Mouse (Mus musculus) midbrain, embryonic 15.5 days (tissue): ENCODE measurements at regions not wholly inside any gene's neighbourhood (a gene's known extent, or its start where the extent isn't known, plus 50 kb on each side); places are given as distances from the start of the nearest gene placed in this dataset.

Experiments used
- ATAC-seq: fragments of 200-750 bp; cut with Nextera tagmentation; replicated peaks from 2 replicates; pipeline ENCODE4 v1.8.0; 2017; ENCODE audit warnings: moderate TSS enrichment
- H3K27ac ChIP-seq: fragments of 300-500 bp; sonication (generic); 2 replicates; pipeline ENCODE4 v1.5.1; 2015; ENCODE audit warnings: mild to moderate bottlenecking, inconsistent platforms
- H3K27me3 ChIP-seq: fragments of 300-500 bp; sonication (generic); replicated peaks from 2 replicates; pipeline ENCODE4 v1.6.1; 2015; ENCODE audit warnings: inconsistent platforms
- H3K36me3 ChIP-seq: fragments of 300-500 bp; sonication (generic); replicated peaks from 2 replicates; pipeline ENCODE4 v1.6.1; 2015; ENCODE audit warnings: inconsistent platforms
- H3K4me1 ChIP-seq: fragments of 300-500 bp; sonication (generic); 2 replicates; pipeline ENCODE4 v1.6.1; 2015; ENCODE audit warnings: inconsistent platforms
- H3K4me2 ChIP-seq: fragments of 300-500 bp; sonication (generic); 2 replicates; pipeline ENCODE4 v1.6.1; 2015; ENCODE audit warnings: inconsistent platforms, mild to moderate bottlenecking, moderate library complexity
- H3K4me3 ChIP-seq: fragments of 300-500 bp; sonication (generic); 2 replicates; pipeline ENCODE4 v1.5.1; 2015; ENCODE audit warnings: mild to moderate bottlenecking, inconsistent platforms
- H3K9ac ChIP-seq: fragments of 300-500 bp; sonication (generic); 2 replicates; pipeline ENCODE4 v1.6.1; 2015; ENCODE audit warnings: mild to moderate bottlenecking, inconsistent platforms
- H3K9me3 ChIP-seq: fragments of 300-500 bp; sonication (generic); 2 replicates; pipeline ENCODE4 v1.6.1; 2016; ENCODE audit warnings: inconsistent platforms
- WGBS: fragments of 180-500 bp; shearing (Covaris S2); methylation state at CpG from one replicate; pipeline ENCODE4 v1.1.7; 2015; ENCODE audit warnings: mixed read lengths; 5-methylcytosine and 5-hydroxymethylcytosine counted together

DNA sequence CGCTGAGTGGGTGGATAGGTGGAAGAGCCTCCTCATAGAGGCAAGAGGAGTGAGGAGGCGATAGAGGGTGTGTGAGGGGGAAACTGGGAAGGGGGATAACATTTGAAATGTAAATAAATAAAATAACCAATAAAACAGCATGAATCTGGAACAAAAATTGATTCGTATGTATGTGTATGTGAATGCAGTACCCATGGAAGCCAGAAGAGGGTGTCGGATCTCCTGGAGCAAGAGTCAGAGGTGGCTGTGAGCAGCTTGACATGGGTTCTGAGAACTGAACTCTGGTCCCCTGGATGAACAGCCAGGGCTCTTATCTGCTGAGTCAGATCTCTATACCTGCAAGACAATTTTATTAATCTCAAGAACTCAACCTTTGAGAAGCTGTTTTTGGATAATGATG lies 81.4 kb downstream of the Tfap2b start:
- no peak overlapping the region for H3K4me2 ChIP-seq
- 82% methylated on average over 4 of the region's 4 CpGs for WGBS
- no peaks in the 10 kb centered on the region for H3K9me3 ChIP-seq
- H3K36me3 ChIP-seq: no peaks in the 10 kb centered on the region
- no peak for ATAC-seq
- no peak overlapping the region for H3K9ac ChIP-seq
- no peaks in the 10 kb centered on the region for H3K27me3 ChIP-seq
- no peak overlapping the region for H3K4me3 ChIP-seq
- H3K27ac ChIP-seq: no peak overlapping the region
- no peaks in the 10 kb centered on the region for H3K4me1 ChIP-seq

DNA sequence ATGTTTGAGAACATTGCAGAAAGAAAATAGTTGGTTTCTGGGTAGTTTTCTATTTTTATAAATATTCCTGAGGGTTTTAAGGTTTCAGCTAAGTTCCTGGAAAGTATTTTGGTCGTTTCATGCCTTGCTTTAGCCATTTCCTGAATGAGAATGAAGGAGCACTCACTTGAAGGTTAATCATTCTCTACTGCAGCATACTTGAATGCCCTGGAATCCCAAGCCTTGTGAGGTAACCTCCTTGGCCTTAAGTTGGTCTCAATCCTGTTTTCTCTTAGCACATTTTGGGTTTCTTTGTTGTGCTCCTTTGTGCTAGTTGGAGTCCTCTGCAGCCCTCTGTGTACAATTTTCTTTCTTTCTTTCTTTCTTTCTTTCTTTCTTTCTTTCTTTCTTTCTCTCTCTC lies 112.9 kb downstream of the Tfap2b start:
- no peak for ATAC-seq
- no peaks in the 10 kb centered on the region for H3K36me3 ChIP-seq
- no peak overlapping the region for H3K27ac ChIP-seq
- no peaks in the 10 kb centered on the region for H3K4me1 ChIP-seq
- no peak overlapping the region for H3K4me3 ChIP-seq
- H3K9ac ChIP-seq: no peak overlapping the region
- H3K4me2 ChIP-seq: no peak overlapping the region
- 39% methylated on average over 1 of the region's 1 CpGs for WGBS
- H3K27me3 ChIP-seq: no peaks in the 10 kb centered on the region
- H3K9me3 ChIP-seq: no peaks in the 10 kb centered on the region

DNA sequence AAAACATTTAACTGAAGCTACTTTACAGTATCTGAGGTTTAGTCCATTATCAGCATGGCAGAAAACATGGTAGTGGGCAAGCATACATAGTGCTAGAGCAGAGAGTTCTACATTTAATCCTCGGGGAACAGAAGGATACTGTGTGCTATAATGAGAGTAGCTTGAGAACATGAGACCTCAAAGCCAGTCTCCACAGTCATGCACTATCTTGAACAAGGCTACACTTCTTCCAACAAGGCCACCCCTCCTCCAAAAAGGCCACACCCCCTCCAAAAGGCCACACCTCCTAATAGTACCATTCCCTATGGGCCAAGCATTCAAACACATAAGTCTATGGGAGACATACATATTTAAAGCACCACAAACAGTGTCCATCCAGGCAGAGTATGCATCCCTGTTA lies 127.3 kb downstream of the Tfap2b start:
- Histone ChIP-seq H3K36me3 (no peaks in the 10 kb centered on the region), H3K4me3 (no peak overlapping the region), H3K4me2 (no peak overlapping the region), H3K9ac (no peak overlapping the region), H3K4me1 (no peaks in the 10 kb centered on the region), H3K9me3 (no peaks in the 10 kb centered on the region), H3K27me3 (no peaks in the 10 kb centered on the region), H3K27ac (no peak overlapping the region)
- WGBS: 89% methylated on average over 1 of the region's 1 CpGs
- ATAC-seq: no peak

DNA sequence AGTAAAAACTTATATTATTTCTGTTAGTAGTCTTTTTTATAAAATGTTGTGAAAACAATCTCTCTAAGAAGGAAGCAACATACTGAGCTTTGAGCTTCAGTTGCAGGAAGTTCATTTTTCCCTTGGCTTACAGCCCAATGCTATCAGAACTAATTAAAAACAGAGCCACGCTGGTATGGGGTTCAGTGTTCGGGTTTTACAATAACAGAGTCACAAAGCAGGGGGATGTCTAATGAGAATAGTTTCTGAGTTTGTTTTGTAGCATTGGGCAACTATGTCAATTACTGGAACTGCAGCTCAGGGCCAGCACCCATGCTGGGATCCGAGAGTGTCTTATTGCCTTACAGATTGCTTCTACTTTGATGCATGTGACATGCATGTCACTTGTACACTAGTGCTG lies 128.5 kb downstream of the Tfap2b start:
- no peaks in the 10 kb centered on the region for H3K36me3 ChIP-seq
- H3K9me3 ChIP-seq: no peaks in the 10 kb centered on the region
- H3K27ac ChIP-seq: no peak overlapping the region
- H3K4me1 ChIP-seq: no peaks in the 10 kb centered on the region
- no peak overlapping the region for H3K4me2 ChIP-seq
- no peak overlapping the region for H3K9ac ChIP-seq
- no peak for ATAC-seq
- H3K4me3 ChIP-seq: no peak overlapping the region
- H3K27me3 ChIP-seq: no peaks in the 10 kb centered on the region
- 55% methylated on average over 3 of the region's 3 CpGs for WGBS

DNA sequence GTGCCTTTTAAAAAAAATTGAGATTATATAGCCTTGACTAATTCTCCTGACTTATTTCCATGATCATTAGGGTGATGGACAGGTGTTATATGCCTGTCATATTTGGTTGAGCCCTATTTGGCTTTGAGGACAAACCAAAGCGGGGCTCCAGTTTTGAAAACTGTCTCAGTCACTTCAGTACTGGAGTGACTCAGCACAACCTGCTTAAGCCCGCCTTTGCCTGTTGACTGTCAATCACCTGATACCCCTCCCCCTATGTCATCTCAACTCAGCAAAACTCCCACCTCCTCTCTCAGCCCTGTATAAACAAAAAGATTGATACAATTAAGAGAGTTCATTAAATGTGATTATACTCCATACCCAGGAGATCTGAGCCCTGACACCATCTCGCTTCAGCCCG lies 135.7 kb downstream of the Tfap2b start:
- no peak overlapping the region for H3K27ac ChIP-seq
- ATAC-seq: no peak
- no peaks in the 10 kb centered on the region for H3K9me3 ChIP-seq
- H3K4me3 ChIP-seq: no peak overlapping the region
- H3K4me2 ChIP-seq: no peak overlapping the region
- no peaks in the 10 kb centered on the region for H3K27me3 ChIP-seq
- H3K9ac ChIP-seq: no peak overlapping the region
- WGBS: 85% methylated on average over 4 of the region's 4 CpGs
- H3K36me3 ChIP-seq: no peaks in the 10 kb centered on the region
- H3K4me1 ChIP-seq: no peaks in the 10 kb centered on the region

DNA sequence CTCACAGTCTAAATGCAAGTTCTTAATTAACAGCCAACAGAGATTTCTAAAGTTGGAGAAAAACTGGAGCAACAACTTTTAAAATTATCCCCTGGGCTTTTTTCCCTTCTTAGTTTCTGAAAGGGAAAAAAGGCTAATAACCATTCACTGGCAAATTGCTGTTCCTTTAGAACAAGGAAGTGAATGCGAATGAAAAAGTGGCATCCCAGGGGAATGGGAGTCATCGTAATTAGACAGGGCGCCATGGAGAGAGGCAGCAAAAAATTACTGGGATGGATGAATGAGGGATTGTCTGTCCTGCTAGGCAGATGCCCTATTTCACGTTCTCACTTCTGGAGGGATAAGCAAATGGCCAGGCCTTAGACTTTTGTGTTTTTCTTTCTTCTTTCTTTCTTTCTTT lies 141.8 kb downstream of the Tfap2b start:
- Histone ChIP-seq H3K4me3 (no peak overlapping the region), H3K27ac (no peak overlapping the region), H3K27me3 (no peaks in the 10 kb centered on the region), H3K36me3 (no peaks in the 10 kb centered on the region), H3K9me3 (no peaks in the 10 kb centered on the region), H3K9ac (no peak overlapping the region), H3K4me2 (no peak overlapping the region), H3K4me1 (no peaks in the 10 kb centered on the region)
- 55% methylated on average over 4 of the region's 4 CpGs for WGBS
- no peak for ATAC-seq

DNA sequence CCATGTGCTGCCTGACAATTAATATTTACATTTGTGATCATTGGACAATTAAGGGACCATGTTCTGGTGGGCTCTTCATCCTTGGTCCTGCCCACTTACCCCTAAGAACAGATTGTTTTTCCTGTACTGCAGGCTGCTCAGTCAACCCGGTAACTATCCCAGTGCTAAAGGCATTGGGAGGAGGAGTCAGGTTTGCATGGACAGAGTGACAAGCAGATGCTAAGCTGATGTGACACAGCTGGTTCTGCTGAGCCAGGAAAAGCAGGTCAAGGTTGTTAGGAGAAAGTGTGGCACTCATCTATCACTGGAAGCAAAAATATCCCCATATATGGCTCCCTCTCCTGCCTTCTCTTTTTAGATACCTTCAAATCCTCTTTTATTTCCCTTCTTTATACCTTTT lies 176.1 kb downstream of the Tfap2b start:
- ATAC-seq: no peak
- H3K36me3 ChIP-seq: no peaks in the 10 kb centered on the region
- no peaks in the 10 kb centered on the region for H3K9me3 ChIP-seq
- no peak overlapping the region for H3K4me3 ChIP-seq
- no peaks in the 10 kb centered on the region for H3K27me3 ChIP-seq
- no peak overlapping the region for H3K4me2 ChIP-seq
- no peaks in the 10 kb centered on the region for H3K4me1 ChIP-seq
- 48% methylated on average over 1 of the region's 1 CpGs for WGBS
- no peak overlapping the region for H3K27ac ChIP-seq
- no peak overlapping the region for H3K9ac ChIP-seq

DNA sequence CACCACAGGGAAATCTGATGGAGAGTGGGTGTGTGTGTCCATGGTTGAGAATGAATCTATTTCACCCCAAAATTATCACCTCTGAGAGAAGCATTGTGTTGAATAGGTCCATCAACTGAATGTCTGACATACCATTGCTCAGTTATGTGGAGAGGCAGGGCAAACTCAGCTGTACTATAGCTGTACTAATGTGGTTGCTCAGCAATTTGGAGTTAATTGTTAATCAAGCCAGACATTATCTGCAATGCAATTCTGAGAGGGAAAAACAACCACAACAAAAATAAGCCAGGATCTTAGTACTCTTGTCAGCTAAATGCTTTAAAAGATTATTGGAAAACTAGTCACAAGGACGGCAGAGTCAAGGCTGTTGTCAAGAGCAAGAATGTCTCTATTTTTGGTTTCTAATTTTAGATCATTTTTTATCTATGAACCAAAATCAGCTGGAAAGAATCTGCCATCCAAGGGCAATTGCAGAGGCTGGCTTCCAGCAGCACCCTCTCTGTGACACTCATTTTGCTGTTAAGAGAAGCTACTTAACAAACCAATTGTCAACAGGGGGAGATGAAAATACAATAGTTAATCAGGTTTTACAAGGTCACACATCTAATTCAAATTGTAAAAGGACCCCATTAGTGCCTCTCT lies 180.3 kb downstream of the Tfap2b start:
- 60% methylated on average over 1 of the region's 1 CpGs for WGBS
- Histone ChIP-seq H3K4me3 (no peak overlapping the region), H3K4me2 (no peak overlapping the region), H3K4me1 (no peaks in the 10 kb centered on the region), H3K27me3 (no peaks in the 10 kb centered on the region), H3K9me3 (no peaks in the 10 kb centered on the region), H3K36me3 (no peaks in the 10 kb centered on the region), H3K27ac (no peak overlapping the region), H3K9ac (no peak overlapping the region)
- no peak for ATAC-seq

DNA sequence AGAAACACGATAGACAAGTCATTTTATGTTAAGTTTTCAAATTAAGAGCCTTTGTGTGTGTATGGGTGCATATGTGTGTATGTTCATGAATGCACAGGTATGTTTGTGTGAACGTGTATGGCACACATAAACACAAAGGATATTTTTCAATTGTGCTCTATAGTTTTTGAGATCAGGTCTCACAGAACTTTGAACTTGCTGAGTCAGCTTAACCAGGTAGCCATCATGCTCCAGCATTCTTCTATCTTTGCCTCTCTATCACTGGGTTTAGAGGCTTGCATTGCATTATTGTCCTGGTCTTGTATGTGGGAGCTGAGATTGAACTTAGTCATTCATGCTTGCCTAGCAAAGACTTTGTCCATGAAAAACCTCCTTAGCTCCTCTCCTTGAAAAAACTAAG lies 198.8 kb downstream of the Tfap2b start:
- H3K4me3 ChIP-seq: no peak overlapping the region
- no peak for ATAC-seq
- no peaks in the 10 kb centered on the region for H3K27me3 ChIP-seq
- no peaks in the 10 kb centered on the region for H3K4me1 ChIP-seq
- no peaks in the 10 kb centered on the region for H3K9me3 ChIP-seq
- no peaks in the 10 kb centered on the region for H3K36me3 ChIP-seq
- no peak overlapping the region for H3K4me2 ChIP-seq
- no peak overlapping the region for H3K9ac ChIP-seq
- no peak overlapping the region for H3K27ac ChIP-seq
- 72% methylated on average over 2 of the region's 2 CpGs for WGBS

DNA sequence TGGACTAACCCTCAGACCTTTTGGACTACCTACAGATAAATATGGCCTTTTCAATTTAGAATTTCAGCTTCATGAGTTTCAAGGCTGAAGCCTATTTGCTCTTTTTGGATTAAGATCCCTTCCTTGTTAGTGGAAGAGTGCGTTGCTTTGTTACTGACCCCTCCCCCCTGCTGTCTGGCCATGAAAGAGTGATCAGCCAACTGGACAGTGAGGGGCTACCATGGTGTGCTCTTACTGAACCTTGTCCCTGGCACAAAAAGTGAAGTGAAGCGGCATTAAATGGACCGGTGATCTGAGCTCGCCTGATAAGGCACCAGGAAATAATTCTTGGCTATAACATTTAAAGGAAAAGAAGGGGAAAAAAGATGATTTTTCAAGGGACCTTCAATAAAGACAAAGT lies 203.6 kb downstream of the Tfap2b start:
- no peaks in the 10 kb centered on the region for H3K9me3 ChIP-seq
- no peaks in the 10 kb centered on the region for H3K36me3 ChIP-seq
- H3K4me3 ChIP-seq: no peak overlapping the region
- no peak for ATAC-seq
- WGBS: 27% methylated on average over 4 of the region's 4 CpGs
- H3K9ac ChIP-seq: no peak overlapping the region
- no peaks in the 10 kb centered on the region for H3K4me1 ChIP-seq
- H3K27me3 ChIP-seq: no peaks in the 10 kb centered on the region
- H3K27ac ChIP-seq: no peak overlapping the region
- no peak overlapping the region for H3K4me2 ChIP-seq

DNA sequence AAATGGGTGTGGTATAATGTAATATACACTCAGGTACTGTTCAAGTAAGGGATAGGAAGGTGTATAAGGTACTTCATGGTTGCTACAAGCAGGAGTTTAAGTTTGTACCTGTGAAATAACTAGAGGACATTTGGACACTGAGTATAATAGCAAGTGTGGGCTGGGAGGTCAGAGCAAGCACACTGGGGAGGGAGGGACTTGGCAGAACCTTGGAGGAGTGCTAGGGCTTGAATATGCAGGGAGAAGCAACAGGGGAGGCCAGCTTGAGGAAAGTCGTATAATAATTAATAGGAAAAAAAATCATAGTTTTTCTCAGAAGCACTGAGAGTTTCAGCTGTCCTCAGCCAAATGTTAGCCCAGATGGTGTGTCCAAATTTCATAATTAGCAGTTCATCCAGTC lies 212.4 kb downstream of the Tfap2b start:
- H3K27me3 ChIP-seq: no peaks in the 10 kb centered on the region
- no peaks in the 10 kb centered on the region for H3K9me3 ChIP-seq
- no peaks in the 10 kb centered on the region for H3K36me3 ChIP-seq
- H3K4me1 ChIP-seq: no peaks in the 10 kb centered on the region
- no peak overlapping the region for H3K27ac ChIP-seq
- no peak overlapping the region for H3K9ac ChIP-seq
- no peak overlapping the region for H3K4me3 ChIP-seq
- 82% methylated on average over 1 of the region's 1 CpGs for WGBS
- no peak overlapping the region for H3K4me2 ChIP-seq
- no peak for ATAC-seq

DNA sequence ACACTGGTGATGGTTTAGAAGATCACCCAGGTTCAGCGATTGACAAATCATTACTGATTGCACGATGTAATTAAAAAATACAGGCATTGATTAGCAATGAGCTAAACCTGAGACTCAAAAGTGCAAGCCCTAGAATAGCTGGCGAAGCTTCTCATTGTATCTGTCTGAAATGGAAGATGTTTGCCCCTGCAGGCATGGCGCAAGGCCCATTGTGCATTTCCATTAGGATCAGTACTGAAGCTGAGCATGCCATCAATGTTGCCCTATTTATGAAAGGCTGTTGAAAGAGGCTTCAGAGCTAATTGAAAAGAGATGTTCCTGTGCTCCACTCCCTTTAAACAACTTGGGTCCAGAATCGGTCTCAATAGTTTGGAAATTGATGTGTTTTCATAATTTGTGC lies 242.1 kb downstream of the Tfap2b start:
- Histone ChIP-seq H3K4me2 (no peak overlapping the region), H3K27ac (no peak overlapping the region), H3K9ac (no peak overlapping the region), H3K27me3 (no peaks in the 10 kb centered on the region), H3K9me3 (no peaks in the 10 kb centered on the region), H3K4me3 (no peak overlapping the region), H3K4me1 (no peaks in the 10 kb centered on the region), H3K36me3 (no peaks in the 10 kb centered on the region)
- ATAC-seq: no peak
- WGBS: 83% methylated on average over 5 of the region's 5 CpGs

DNA sequence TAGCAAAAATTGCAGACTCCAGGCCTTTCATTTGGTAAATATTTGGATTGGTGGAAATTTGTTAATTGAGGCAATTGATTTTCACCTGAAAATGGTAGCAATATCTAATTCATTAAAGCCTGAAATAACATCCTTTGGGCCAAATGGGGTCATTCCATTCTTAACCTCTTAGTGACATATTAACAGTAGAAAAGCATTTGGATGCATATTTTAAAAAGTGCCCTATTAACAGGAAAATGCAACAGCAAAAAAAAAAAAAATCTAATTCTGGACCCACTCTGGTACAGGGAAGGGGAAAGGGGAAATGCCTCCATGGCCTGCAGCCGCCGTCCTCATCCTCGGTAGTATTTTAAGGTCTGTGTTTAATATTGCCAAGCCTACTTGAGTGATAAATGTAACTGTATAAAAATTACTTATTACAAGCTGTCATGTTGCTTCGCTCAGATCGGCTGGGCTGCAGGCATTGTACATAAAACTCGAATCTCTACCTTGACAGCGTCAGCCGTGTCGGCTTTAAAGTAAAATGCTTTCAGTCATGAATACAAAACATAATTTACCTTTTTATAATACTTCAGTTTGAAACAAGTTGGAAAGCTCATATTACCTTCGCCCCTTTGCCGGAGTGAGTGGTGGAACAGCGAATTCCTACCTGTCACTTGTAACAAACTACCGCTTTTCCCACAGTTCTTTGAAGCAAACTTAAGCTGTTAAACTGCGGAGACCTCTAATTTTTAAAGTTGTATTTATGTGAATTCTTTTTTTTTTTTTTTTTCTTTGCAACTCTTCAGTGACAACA lies 250.1 kb downstream of the Tfap2b start:
- no peaks in the 10 kb centered on the region for H3K36me3 ChIP-seq
- H3K4me2 ChIP-seq: no peak overlapping the region
- no peaks in the 10 kb centered on the region for H3K27me3 ChIP-seq
- 86% methylated on average over 14 of the region's 14 CpGs for WGBS
- no peak for ATAC-seq
- H3K9ac ChIP-seq: no peak overlapping the region
- H3K27ac ChIP-seq: no peak overlapping the region
- no peak overlapping the region for H3K4me3 ChIP-seq
- no peaks in the 10 kb centered on the region for H3K4me1 ChIP-seq
- H3K9me3 ChIP-seq: no peaks in the 10 kb centered on the region
